Mouse (Mus musculus): ENCODE measurements at regions not wholly inside any gene's neighbourhood (a gene's known extent, or its start where the extent isn't known, plus 50 kb on each side); places are given as distances from the start of the nearest gene placed in this dataset.

GRCm38 (mm10) chr17:85860797-85861196 is 172.7 kb upstream of the Six2 start:
- no peak for TF ChIP-seq POLR2A (IDR thresholded peaks at IDR 0.05; ENCODE audit: low read depth, low read length)
- no peak for TF ChIP-seq CTCF (IDR thresholded peaks at IDR 0.05; ENCODE audit: extremely low read depth, insufficient read length, insufficient replicate concordance, low read depth, low read length)
